Mouse (Mus musculus): ENCODE measurements around the gene Med19. TPM values are rescaled to one million over a fixed set of nuclear protein-coding genes. Genes with fewer than 3 reads are reported as not detected.

The Med19 gene
- total RNA-seq, 2 experiments from 2014 or later = 26.8 to 38.1 TPM

- no peak for ATAC-seq (replicated peaks; ENCODE audit: low FRiP score, low TSS enrichment, poor library complexity, severe bottlenecking)
Measured at GRCm38 (mm10) chr2:84737451-84737925, 59.3 kb downstream of the Med19 start.

Other genes with a start within 250 kb of the Med19 start
- 15.2 and 37.8 TPM in 2 replicates for gene Tfpi, start 201.6 kb upstream of the Med19 start, total RNA-seq (2014; fragmentation: Nextera tagmentation)
- 49.2 and 60.6 TPM in 2 replicates for gene Tfpi, start 201.6 kb upstream of the Med19 start, total RNA-seq (2017)
- 24.2 and 27.2 TPM in 2 replicates for gene Ctnnd1, start 27.6 kb upstream of the Med19 start, total RNA-seq (2014; fragmentation: Nextera tagmentation)
- gene Ctnnd1, start 27.6 kb upstream of the Med19 start, total RNA-seq (2017) = 14.9 and 20.1 TPM in 2 replicates
- not detected in 2 replicates for gene Btbd18, start 19.3 kb upstream of the Med19 start, total RNA-seq (2014; fragmentation: Nextera tagmentation)
- not detected in 2 replicates for gene Btbd18, start 19.3 kb upstream of the Med19 start, total RNA-seq (2017)
- 164 and 169 TPM in 2 replicates for gene Selenoh, start 7.6 kb upstream of the Med19 start, total RNA-seq (2014; fragmentation: Nextera tagmentation)
- gene Selenoh, start 7.6 kb upstream of the Med19 start, total RNA-seq (2017) = 70.6 and 79.2 TPM in 2 replicates
- gene Gm28635, start 361 bp upstream of the Med19 start, total RNA-seq (2014; fragmentation: Nextera tagmentation) = 0.82 TPM in 1 of 2 replicates, not detected in the other
- gene Gm28635, start 361 bp upstream of the Med19 start, total RNA-seq (2017) = not detected in 2 replicates
- 31.8 and 37.7 TPM in 2 replicates for gene Tmx2, start 738 bp downstream of the Med19 start, total RNA-seq (2014; fragmentation: Nextera tagmentation)
- 37.9 and 48.8 TPM in 2 replicates for gene Tmx2, start 738 bp downstream of the Med19 start, total RNA-seq (2017)
- gene Zdhhc5, start 36.8 kb downstream of the Med19 start, total RNA-seq (2014; fragmentation: Nextera tagmentation) = 37.6 and 44.6 TPM in 2 replicates
- 23.9 and 37.0 TPM in 2 replicates for gene Zdhhc5, start 36.8 kb downstream of the Med19 start, total RNA-seq (2017)
- gene Clp1, start 48.9 kb downstream of the Med19 start, total RNA-seq (2014; fragmentation: Nextera tagmentation) = 35.4 and 38.0 TPM in 2 replicates
- 43.8 and 46.5 TPM in 2 replicates for gene Clp1, start 48.9 kb downstream of the Med19 start, total RNA-seq (2017)
- 0.39 and 1.6 TPM in 2 replicates for gene Ypel4, start 55.7 kb downstream of the Med19 start, total RNA-seq (2014; fragmentation: Nextera tagmentation)
- gene Ypel4, start 55.7 kb downstream of the Med19 start, total RNA-seq (2017) = 3.7 TPM in 1 of 2 replicates, not detected in the other
- 0.98 TPM in 1 of 2 replicates, not detected in the other for gene Gm19426, start 65.3 kb downstream of the Med19 start, total RNA-seq (2014; fragmentation: Nextera tagmentation)
- gene Gm19426, start 65.3 kb downstream of the Med19 start, total RNA-seq (2017) = not detected in 2 replicates
- not detected in 2 replicates for gene Serping1, start 97.0 kb downstream of the Med19 start, total RNA-seq (2014; fragmentation: Nextera tagmentation)
- not detected in 2 replicates for gene Serping1, start 97.0 kb downstream of the Med19 start, total RNA-seq (2017)
- 37.2 and 56.9 TPM in 2 replicates for gene Ube2l6, start 120.4 kb downstream of the Med19 start, total RNA-seq (2014; fragmentation: Nextera tagmentation)
- 35.3 and 56.3 TPM in 2 replicates for gene Ube2l6, start 120.4 kb downstream of the Med19 start, total RNA-seq (2017)
- not detected in 2 replicates for gene Smtnl1, start 144.2 kb downstream of the Med19 start, total RNA-seq (2014; fragmentation: Nextera tagmentation)
- gene Smtnl1, start 144.2 kb downstream of the Med19 start, total RNA-seq (2017) = not detected in 2 replicates
- 91.6 and 94.6 TPM in 2 replicates for gene Timm10, start 148.6 kb downstream of the Med19 start, total RNA-seq (2014; fragmentation: Nextera tagmentation)
- gene Timm10, start 148.6 kb downstream of the Med19 start, total RNA-seq (2017) = 48.9 and 88.0 TPM in 2 replicates
- 96.3 and 117 TPM in 2 replicates for gene Slc43a1, start 160.4 kb downstream of the Med19 start, total RNA-seq (2014; fragmentation: Nextera tagmentation)
- gene Slc43a1, start 160.4 kb downstream of the Med19 start, total RNA-seq (2017) = 40.1 and 70.3 TPM in 2 replicates
- gene Rtn4rl2, start 208.3 kb downstream of the Med19 start, total RNA-seq (2014; fragmentation: Nextera tagmentation) = not detected in 2 replicates
- gene Rtn4rl2, start 208.3 kb downstream of the Med19 start, total RNA-seq (2017) = not detected in 2 replicates